In the genomic region with DNA sequence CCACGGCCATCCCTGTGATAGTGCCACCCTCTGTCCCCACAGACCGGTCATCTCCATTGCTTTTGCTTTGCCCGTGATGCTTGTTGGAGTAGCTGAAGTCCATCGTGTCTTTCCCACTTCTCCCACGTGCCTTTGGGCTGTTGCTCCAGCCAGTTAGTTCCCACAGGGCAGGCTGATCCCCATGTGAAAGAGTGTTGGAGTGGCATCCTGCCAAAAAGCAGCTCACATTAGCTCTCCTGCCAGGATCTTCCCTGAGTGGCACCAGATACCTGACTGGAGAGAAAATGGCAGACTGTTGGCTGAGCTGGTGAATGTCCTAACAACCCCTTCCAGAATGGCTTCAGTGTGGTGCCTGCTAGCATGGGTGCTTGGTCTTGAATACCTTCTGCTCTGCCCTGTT, we compare ENCODE assay signal across 14 mouse cellular contexts. TPM values are rescaled to one million over a fixed set of nuclear protein-coding genes. Genes with fewer than 3 reads are reported as not detected.
DNase-seq lines count a peak whose midpoint lies in the region; ATAC-seq and TF ChIP-seq lines count a peak whose summit lies in the region.
"Had no signal": no experiment of that assay in that cellular context is flagged by ENCODE, and none has a peak within 500 bp of the region (broad histone marks: within the 10 kb centered on the region; RNA-seq: fewer than 3 reads in every experiment).

No protein-coding gene starts in this region.

- H3K9ac ChIP-seq in heart, adult 2 months (ENCODE audit: low read depth, low read length): no peak overlapping the region
- H3K9ac ChIP-seq in heart, embryonic 12.5 days: no peak overlapping the region
- H3K9ac ChIP-seq: embryonic facial prominence, embryonic 12.5 days had no signal

- no peak for ATAC-seq in heart, embryonic 12.5 days (ENCODE audit: insufficient number of reproducible peaks, low FRiP score)

- no peak for TF ChIP-seq POLR2A in heart, adult 2 months (IDR thresholded peaks at IDR 0.05; ENCODE audit: insufficient read depth, low read depth, low read length)

- no peak for TF ChIP-seq CTCF in heart, adult 2 months (IDR thresholded peaks at IDR 0.05)

- 48% methylated on average over 5 of the region's 5 CpGs for WGBS in heart, adult 2 months
- WGBS in heart, embryonic 12.5 days: 83% methylated on average over 5 of the region's 5 CpGs

- H3K79me2 ChIP-seq in heart, adult 2 months (replicated peaks; ENCODE audit: control insufficient read depth, insufficient read depth, low read length): no peaks in the 10 kb centered on the region

- TF ChIP-seq EP300 in heart, adult 2 months (IDR thresholded peaks at IDR 0.05; ENCODE audit: insufficient read depth, low read depth, low read length): no peak

- H3K27me3 ChIP-seq in heart, adult 2 months (ENCODE audit: control insufficient read depth, insufficient read depth, low read length): no peaks in the 10 kb centered on the region
- no peaks in the 10 kb centered on the region for H3K27me3 ChIP-seq in heart, embryonic 12.5 days (replicated peaks)
- H3K27me3 ChIP-seq: embryonic facial prominence, embryonic 12.5 days had no signal

- intact Hi-C loops in heart, adult 2 months (cut with DNase I): no loop called here

- no peak overlapping the region for H3K4me2 ChIP-seq in heart, embryonic 12.5 days
- H3K4me2 ChIP-seq: embryonic facial prominence, embryonic 12.5 days had no signal

- peaks cover 5% of the 10 kb centered on the region; the same call in 1 of the 2 replicates for H3K4me1 ChIP-seq in heart, adult 2 months (ENCODE audit: control insufficient read depth, insufficient read depth, low read length)
- H3K4me1 ChIP-seq in heart, embryonic 12.5 days (replicated peaks): peaks cover 35% of the 10 kb centered on the region

- no peaks in the 10 kb centered on the region for H3K9me3 ChIP-seq in heart, embryonic 12.5 days (replicated peaks)
- H3K9me3 ChIP-seq: embryonic facial prominence, embryonic 12.5 days had no signal

- peaks cover 2% of the 10 kb centered on the region; the same call in 1 of the 2 replicates for H3K36me3 ChIP-seq in heart, adult 2 months (ENCODE audit: control insufficient read depth, insufficient read depth, low read length)
- H3K36me3 ChIP-seq in heart, embryonic 12.5 days: peaks cover 64% of the 10 kb centered on the region

- no peak overlapping the region for H3K27ac ChIP-seq in heart, adult 2 months
- no peak overlapping the region for H3K27ac ChIP-seq in heart, embryonic 12.5 days (ENCODE audit: poor library complexity, severe bottlenecking)
- H3K27ac ChIP-seq: embryonic facial prominence, embryonic 12.5 days had no signal

- peak; percentile 33 to 62 for DNase-seq in heart, adult 2 months
- peak; percentile 27 for DNase-seq in right cerebral cortex, adult 18-20 months
- no peak for DNase-seq in right cerebral cortex, postnatal 14 days
- peak; percentile 49 to 52 for DNase-seq in cerebellum, postnatal 14 days
- peak; percentile 74 for DNase-seq in skeletal muscle tissue, adult 2 months (ENCODE audit: low read depth, low spot score)
- DNase-seq in urinary bladder, postnatal 14 days (ENCODE audit: low spot score): no peak
- DNase-seq in thymus, postnatal 4 days: no peak
- DNase-seq: spleen, adult 18-20 months; thymus, postnatal 14 days had no signal

- no peak overlapping the region for H3K4me3 ChIP-seq in heart, adult 2 months
- H3K4me3 ChIP-seq in heart, embryonic 12.5 days: no peak overlapping the region
- H3K4me3 ChIP-seq: embryonic facial prominence, embryonic 12.5 days had no signal

RNA-seq across cellular contexts. Expression of gene Clta, which starts 27.3 kb away (rescaled TPM):
- total RNA-seq in heart, adult 2 months (2021): 10 to 100 TPM; 75.8 to 78.6 TPM
- polyA plus RNA-seq in heart, adult 2 months (2012; rRNA removed): 64.6 and 68.4 TPM in 2 replicates
- 153 and 163 TPM in 2 replicates for polyA plus RNA-seq in heart, embryonic 12.5 days (2016; fragmentation: Nextera tagmentation; extraction: Ambion mirVana)

RNA-seq across cellular contexts. Expression of gene Ccin, which starts 48.2 kb away (rescaled TPM):
- not detected for total RNA-seq in heart, adult 2 months (2021)
- 0.15 and 0.16 TPM in 2 replicates for polyA plus RNA-seq in heart, adult 2 months (2012; rRNA removed)
- polyA plus RNA-seq in heart, embryonic 12.5 days (2016; fragmentation: Nextera tagmentation; extraction: Ambion mirVana): 0.09 TPM in 1 of 2 replicates, not detected in the other
- total RNA-seq: adrenal gland, postnatal 36 days had no signal
- polyA plus RNA-seq: embryonic facial prominence, embryonic 12.5 days; intestine, embryonic 14.5 days; limb, embryonic 11.5 days had no signal

RNA-seq across cellular contexts. Expression of gene Gne, which starts 52.5 kb away (rescaled TPM):
- total RNA-seq in heart, adult 2 months (2021): 10 to 100 TPM; 24.5 to 27.7 TPM
- polyA plus RNA-seq in heart, adult 2 months (2012; rRNA removed): 12.9 and 17.8 TPM in 2 replicates
- polyA plus RNA-seq in heart, embryonic 12.5 days (2016; fragmentation: Nextera tagmentation; extraction: Ambion mirVana): 35.6 and 36.3 TPM in 2 replicates

Comparison
In these comparisons a context has a peak if more than half of its experiments do, and no peak if none do; other contexts are left out.
1. DNase-seq: peak in heart, adult 2 months (2 of 2), right cerebral cortex, adult 18-20 months (single experiment), cerebellum, postnatal 14 days (2 of 2) and skeletal muscle tissue, adult 2 months (single experiment); none in right cerebral cortex, postnatal 14 days (single experiment), urinary bladder, postnatal 14 days (single experiment) and thymus, postnatal 4 days (single experiment).